ENCODE assay signal across 16 mouse cellular contexts in the genomic region with DNA sequence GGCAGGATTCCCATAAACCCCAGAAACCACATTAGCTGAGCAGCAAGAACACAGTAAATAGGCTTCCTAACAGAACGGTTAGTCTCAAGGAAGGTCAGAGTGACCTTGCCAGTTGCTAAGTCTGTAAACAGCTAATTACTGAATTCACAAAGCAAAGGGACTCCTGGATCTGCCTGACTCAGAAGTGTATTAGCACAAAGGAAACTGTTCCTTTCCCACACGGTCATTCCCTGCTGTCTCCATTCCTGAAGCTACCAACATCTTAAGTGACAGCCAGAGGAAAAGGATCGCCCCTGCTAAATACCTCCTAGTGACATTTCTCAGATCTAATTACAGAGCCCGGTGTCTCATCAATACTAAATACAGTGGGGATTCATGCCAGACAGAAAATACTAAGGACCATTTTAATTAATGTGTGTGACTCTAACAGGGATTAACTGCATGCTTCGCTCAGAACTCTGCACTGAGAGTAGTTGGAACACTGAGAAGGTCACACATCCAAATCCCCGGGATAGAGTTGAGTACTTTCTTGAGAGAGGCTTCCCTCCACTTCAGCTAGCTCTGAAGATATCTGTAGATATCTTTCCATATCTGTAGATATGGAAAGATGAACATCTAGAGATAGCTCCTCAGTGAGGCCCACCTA.
DNase-seq lines count a peak whose midpoint lies in the region; ATAC-seq and TF ChIP-seq lines count a peak whose summit lies in the region.
"Had no signal": no experiment of that assay in that cellular context is flagged by ENCODE, and none has a peak within 500 bp of the region (broad histone marks: within the 10 kb centered on the region; RNA-seq: fewer than 3 reads in every experiment).

No protein-coding gene starts in this region.

- H3K27ac ChIP-seq in forebrain, embryonic 14.5 days (ENCODE audit: low read depth, low read length) = peak overlapping the region; percentile 46; the same call in 1 of the 2 replicates
- 0 out of 2 replicates have a peak overlapping the region, but pooled peaks have one; percentile 13 for H3K27ac ChIP-seq in midbrain, postnatal 0 days (ENCODE audit: low read depth, low read length)
- H3K27ac ChIP-seq in intestine, embryonic 15.5 days = no peak overlapping the region
- H3K27ac ChIP-seq: liver, embryonic 13.5 days had no signal

- no peak for TF ChIP-seq CTCF in midbrain, postnatal 0 days (IDR thresholded peaks at IDR 0.05)

- ATAC-seq in forebrain, embryonic 14.5 days = peak; percentile 55
- no peak for ATAC-seq in midbrain, postnatal 0 days (ENCODE audit: low FRiP score)
- no peak for ATAC-seq in intestine, embryonic 15.5 days
- ATAC-seq: intestine, postnatal 0 days; lung, postnatal 0 days; Patski had no signal

- 17% methylated on average over 6 of the region's 6 CpGs for WGBS in forebrain, embryonic 14.5 days
- WGBS in midbrain, postnatal 0 days = 41% methylated on average over 6 of the region's 6 CpGs
- WGBS in intestine, embryonic 15.5 days = 68% methylated on average over 6 of the region's 6 CpGs

- no peak overlapping the region for H3K4me3 ChIP-seq in forebrain, embryonic 14.5 days (ENCODE audit: low read depth, low read length)
- no peak overlapping the region for H3K4me3 ChIP-seq in midbrain, postnatal 0 days (ENCODE audit: low read depth, low read length)
- no peak overlapping the region for H3K4me3 ChIP-seq in intestine, embryonic 15.5 days (replicated peaks)
- H3K4me3 ChIP-seq: liver, embryonic 13.5 days had no signal

- H3K27me3 ChIP-seq in forebrain, embryonic 14.5 days (replicated peaks; ENCODE audit: control insufficient read depth, insufficient read depth, low read length) = no peaks in the 10 kb centered on the region
- H3K27me3 ChIP-seq in midbrain, postnatal 0 days (ENCODE audit: insufficient read depth, low read length) = no peaks in the 10 kb centered on the region
- H3K27me3 ChIP-seq in intestine, embryonic 15.5 days (replicated peaks) = no peaks in the 10 kb centered on the region
- H3K27me3 ChIP-seq: CH12.LX; liver, embryonic 13.5 days had no signal

- intact Hi-C loops in left cerebral cortex, postnatal 25 days (cut with DNase I) = no loop called here

- H3K4me1 ChIP-seq in forebrain, embryonic 14.5 days (ENCODE audit: control insufficient read depth, insufficient read depth, low read length) = 0 out of 2 replicates have a peak, but pooled peaks cover 4% of the 10 kb centered on the region
- H3K4me1 ChIP-seq in midbrain, postnatal 0 days (ENCODE audit: insufficient read depth, low read length) = no peaks in the 10 kb centered on the region
- H3K4me1 ChIP-seq in intestine, embryonic 15.5 days (replicated peaks) = no peaks in the 10 kb centered on the region
- H3K4me1 ChIP-seq: liver, embryonic 13.5 days had no signal

- H3K9ac ChIP-seq in forebrain, embryonic 14.5 days (ENCODE audit: low read length) = no peak overlapping the region
- H3K9ac ChIP-seq in midbrain, postnatal 0 days (replicated peaks; ENCODE audit: low read length, poor library complexity, severe bottlenecking) = no peak overlapping the region
- H3K9ac ChIP-seq in intestine, embryonic 15.5 days = no peak overlapping the region
- H3K9ac ChIP-seq: liver, embryonic 13.5 days had no signal

- H3K9me3 ChIP-seq in forebrain, embryonic 14.5 days (replicated peaks; ENCODE audit: control insufficient read depth, low read length) = no peaks in the 10 kb centered on the region
- no peaks in the 10 kb centered on the region for H3K9me3 ChIP-seq in midbrain, postnatal 0 days (ENCODE audit: low read length)
- H3K9me3 ChIP-seq in intestine, embryonic 15.5 days = no peaks in the 10 kb centered on the region
- H3K9me3 ChIP-seq: liver, embryonic 13.5 days had no signal

- no peaks in the 10 kb centered on the region for H3K36me3 ChIP-seq in forebrain, embryonic 14.5 days (ENCODE audit: control insufficient read depth, insufficient read depth, low read length)
- no peaks in the 10 kb centered on the region for H3K36me3 ChIP-seq in midbrain, postnatal 0 days (ENCODE audit: insufficient read depth, low read length)
- no peaks in the 10 kb centered on the region for H3K36me3 ChIP-seq in intestine, embryonic 15.5 days
- H3K36me3 ChIP-seq: liver, embryonic 13.5 days had no signal

- no peak overlapping the region for H3K4me2 ChIP-seq in forebrain, embryonic 14.5 days (ENCODE audit: low read length)
- H3K4me2 ChIP-seq in midbrain, postnatal 0 days (ENCODE audit: low read depth, low read length, poor library complexity, severe bottlenecking) = no peak overlapping the region
- H3K4me2 ChIP-seq in intestine, embryonic 15.5 days (replicated peaks) = no peak overlapping the region
- H3K4me2 ChIP-seq: liver, embryonic 13.5 days had no signal

- DNase-seq in left cerebral cortex, postnatal 25 days (ENCODE audit: low spot score in 2 of 2) = peak; percentile 5 to 33
- no peak for DNase-seq in left cerebral cortex, adult 18-20 months (ENCODE audit: low spot score in 2 of 2)
- peak; percentile 26 for DNase-seq in ZHBTc4 (ENCODE audit: low read depth, low spot score)
- peak; percentile 61 for DNase-seq in forebrain, embryonic 14.5 days (ENCODE audit: low spot score)
- DNase-seq in midbrain, postnatal 0 days (ENCODE audit: low spot score) = peak; percentile 59
- no peak for DNase-seq in B cell, adult 2 months
- DNase-seq: adrenal gland, adult 2 months; cerebellum, adult 9-11 months; heart, postnatal 14 days; kidney, postnatal 4 days; liver, embryonic 13.5 days had no signal

Comparison
In these comparisons a context has a peak if more than half of its experiments do, and no peak if none do; other contexts are left out.
1. DNase-seq: peak in left cerebral cortex, postnatal 25 days (2 of 2), ZHBTc4 (single experiment), forebrain, embryonic 14.5 days (single experiment) and midbrain, postnatal 0 days (single experiment); none in left cerebral cortex, adult 18-20 months (0 of 2) and B cell, adult 2 months (0 of 2).